Mouse (Mus musculus) midbrain, embryonic 12.5 days (tissue): ENCODE measurements at regions not wholly inside any gene's neighbourhood (a gene's known extent, or its start where the extent isn't known, plus 50 kb on each side); places are given as distances from the start of the nearest gene placed in this dataset.

Experiments used
- ATAC-seq: fragments of 200-750 bp; cut with Nextera tagmentation; 2 replicates; pipeline ENCODE4 v1.8.0; 2017; ENCODE audit warnings: low read depth, moderate TSS enrichment, moderate library complexity; ENCODE audit not compliant: low FRiP score
- H3K27ac ChIP-seq: fragments of 300-500 bp; sonication (generic); replicated peaks from 2 replicates; pipeline ENCODE4 v1.5.1; 2016; ENCODE audit warnings: mild to moderate bottlenecking
- H3K27me3 ChIP-seq: fragments of 300-500 bp; sonication (generic); 2 replicates; pipeline ENCODE4 v1.6.1; 2016; ENCODE audit warnings: mild to moderate bottlenecking
- H3K36me3 ChIP-seq: fragments of 300-500 bp; sonication (generic); 2 replicates; pipeline ENCODE4 v1.6.1; 2016
- H3K4me1 ChIP-seq: fragments of 300-500 bp; sonication (generic); 2 replicates; pipeline ENCODE4 v1.6.1; 2016
- H3K4me2 ChIP-seq: fragments of 300-500 bp; sonication (generic); replicated peaks from 2 replicates; pipeline ENCODE4 v1.6.1; 2016; ENCODE audit warnings: mild to moderate bottlenecking, moderate library complexity
- H3K4me3 ChIP-seq: fragments of 300-500 bp; sonication (generic); 2 replicates; pipeline ENCODE4 v1.5.1; 2016; ENCODE audit warnings: mild to moderate bottlenecking
- H3K9ac ChIP-seq: fragments of 300-500 bp; sonication (generic); replicated peaks from 2 replicates; pipeline ENCODE4 v1.6.1; 2016; ENCODE audit warnings: mild to moderate bottlenecking, moderate library complexity
- H3K9me3 ChIP-seq: fragments of 300-500 bp; sonication (generic); 2 replicates; pipeline ENCODE4 v1.6.1; 2016; ENCODE audit warnings: mild to moderate bottlenecking
- WGBS: fragments of 180-500 bp; shearing (Covaris S2); methylation state at CpG from one replicate; pipeline ENCODE4 v1.1.7; 2016; 5-methylcytosine and 5-hydroxymethylcytosine counted together

GRCm38 (mm10) chr17:9752848-9753247, 83.3 kb upstream of the Pabpc6 start:
- no peak for ATAC-seq
- Histone ChIP-seq H3K9me3 (no peaks in the 10 kb centered on the region), H3K36me3 (no peaks in the 10 kb centered on the region), H3K4me3 (no peak overlapping the region), H3K27ac (no peak overlapping the region), H3K4me1 (peaks cover 5% of the 10 kb centered on the region; the same call in 1 of the 2 replicates), H3K4me2 (no peak overlapping the region), H3K9ac (no peak overlapping the region), H3K27me3 (peaks cover 5% of the 10 kb centered on the region)
- 88% methylated on average over 4 of the region's 4 CpGs for WGBS

GRCm38 (mm10) chr17:9751348-9752170, 82.0 kb upstream of the Pabpc6 start:
- Histone ChIP-seq H3K36me3 (no peaks in the 10 kb centered on the region), H3K27ac (no peak overlapping the region; the same call in 1 of the 2 replicates), H3K9ac (no peak overlapping the region), H3K9me3 (no peaks in the 10 kb centered on the region), H3K27me3 (no peaks in the 10 kb centered on the region), H3K4me2 (no peak overlapping the region), H3K4me1 (peaks cover 5% of the 10 kb centered on the region; the same call in 1 of the 2 replicates), H3K4me3 (no peak overlapping the region)
- 40% methylated on average over 13 of the region's 13 CpGs for WGBS
- ATAC-seq: no peak

- WGBS: 94% methylated on average over 8 of the region's 8 CpGs
- Histone ChIP-seq H3K4me1 (peaks cover 5% of the 10 kb centered on the region; the same call in 1 of the 2 replicates), H3K4me3 (no peak overlapping the region), H3K36me3 (no peaks in the 10 kb centered on the region), H3K9ac (no peak overlapping the region), H3K27me3 (no peaks in the 10 kb centered on the region), H3K9me3 (no peaks in the 10 kb centered on the region), H3K27ac (no peak overlapping the region), H3K4me2 (no peak overlapping the region)
- ATAC-seq: no peak
Measured at GRCm38 (mm10) chr17:9750046-9750445, 80.5 kb upstream of the Pabpc6 start.

- Histone ChIP-seq H3K9me3 (no peaks in the 10 kb centered on the region), H3K9ac (no peak overlapping the region), H3K27ac (no peak overlapping the region), H3K4me3 (no peak overlapping the region), H3K4me2 (no peak overlapping the region), H3K36me3 (no peaks in the 10 kb centered on the region), H3K27me3 (no peaks in the 10 kb centered on the region), H3K4me1 (peaks cover 5% of the 10 kb centered on the region; the same call in 1 of the 2 replicates)
- no peak for ATAC-seq
- WGBS: 93% methylated on average over 3 of the region's 3 CpGs
Measured at GRCm38 (mm10) chr17:9749301-9749700, 79.8 kb upstream of the Pabpc6 start.

- Histone ChIP-seq H3K9ac (no peak overlapping the region), H3K4me2 (no peak overlapping the region), H3K4me3 (no peak overlapping the region), H3K9me3 (no peaks in the 10 kb centered on the region), H3K27me3 (no peaks in the 10 kb centered on the region), H3K4me1 (peaks cover 5% of the 10 kb centered on the region; the same call in 1 of the 2 replicates), H3K27ac (no peak overlapping the region), H3K36me3 (no peaks in the 10 kb centered on the region)
- 94% methylated on average over 2 of the region's 2 CpGs for WGBS
- no peak for ATAC-seq
Measured at GRCm38 (mm10) chr17:9747893-9748292, 78.4 kb upstream of the Pabpc6 start.

- 90% methylated on average over 5 of the region's 5 CpGs for WGBS
Measured at GRCm38 (mm10) chr17:9743342-9743741, 73.8 kb upstream of the Pabpc6 start.

GRCm38 (mm10) chr17:9741321-9741720, 71.8 kb upstream of the Pabpc6 start:
- no peak for ATAC-seq
- H3K9ac ChIP-seq: no peak overlapping the region
- no peaks in the 10 kb centered on the region for H3K9me3 ChIP-seq
- H3K4me1 ChIP-seq: no peaks in the 10 kb centered on the region
- no peak overlapping the region for H3K4me2 ChIP-seq
- no peak overlapping the region for H3K27ac ChIP-seq
- no peak overlapping the region for H3K4me3 ChIP-seq
- H3K36me3 ChIP-seq: no peaks in the 10 kb centered on the region
- WGBS: 95% methylated on average over 5 of the region's 5 CpGs
- H3K27me3 ChIP-seq: no peaks in the 10 kb centered on the region

More at GRCm38 (mm10) chr17:9743342-9743741, 73.8 kb upstream of the Pabpc6 start:
- H3K4me3 ChIP-seq: no peak overlapping the region
- no peak for ATAC-seq
- H3K36me3 ChIP-seq: no peaks in the 10 kb centered on the region
- no peak overlapping the region for H3K9ac ChIP-seq
- H3K27me3 ChIP-seq: no peaks in the 10 kb centered on the region
- H3K4me1 ChIP-seq: no peaks in the 10 kb centered on the region
- no peak overlapping the region for H3K4me2 ChIP-seq
- H3K9me3 ChIP-seq: no peaks in the 10 kb centered on the region
- no peak overlapping the region for H3K27ac ChIP-seq

GRCm38 (mm10) chr17:9729020-9729419, 59.5 kb upstream of the Pabpc6 start:
- Histone ChIP-seq H3K9ac (no peak overlapping the region), H3K4me3 (no peak overlapping the region), H3K9me3 (no peaks in the 10 kb centered on the region), H3K27me3 (no peaks in the 10 kb centered on the region), H3K4me1 (peaks cover 23% of the 10 kb centered on the region), H3K27ac (no peak overlapping the region), H3K4me2 (no peak overlapping the region), H3K36me3 (no peaks in the 10 kb centered on the region)
- WGBS: 91% methylated on average over 3 of the region's 3 CpGs
- no peak for ATAC-seq

- Histone ChIP-seq H3K4me1 (peaks cover 43% of the 10 kb centered on the region), H3K9ac (no peak overlapping the region), H3K27ac (peak overlapping the region; percentile 73), H3K4me2 (no peak overlapping the region), H3K36me3 (no peaks in the 10 kb centered on the region), H3K27me3 (no peaks in the 10 kb centered on the region), H3K4me3 (no peak overlapping the region), H3K9me3 (no peaks in the 10 kb centered on the region)
- peak; percentile 70; the same call in 1 of the 2 replicates for ATAC-seq
- 18% methylated on average over 10 of the region's 10 CpGs for WGBS
Measured at GRCm38 (mm10) chr17:9725704-9726469, 56.4 kb upstream of the Pabpc6 start.

- Histone ChIP-seq H3K27me3 (no peaks in the 10 kb centered on the region), H3K9ac (no peak overlapping the region), H3K36me3 (no peaks in the 10 kb centered on the region), H3K9me3 (no peaks in the 10 kb centered on the region), H3K4me1 (peaks cover 43% of the 10 kb centered on the region), H3K4me3 (no peak overlapping the region), H3K27ac (peak overlapping the region; percentile 61), H3K4me2 (no peak overlapping the region)
- no peak for ATAC-seq
- WGBS: 23% methylated on average over 4 of the region's 4 CpGs
Measured at GRCm38 (mm10) chr17:9723484-9723883, 54.0 kb upstream of the Pabpc6 start.

GRCm38 (mm10) chr17:9722709-9723108, 53.2 kb upstream of the Pabpc6 start:
- no peak overlapping the region for H3K4me2 ChIP-seq
- H3K27me3 ChIP-seq: no peaks in the 10 kb centered on the region
- no peak overlapping the region for H3K4me3 ChIP-seq
- WGBS: 0% methylated on average over 4 of the region's 4 CpGs
- no peaks in the 10 kb centered on the region for H3K9me3 ChIP-seq
- no peak for ATAC-seq
- peak overlapping the region; percentile 46; the same call in 1 of the 2 replicates for H3K27ac ChIP-seq
- H3K36me3 ChIP-seq: no peaks in the 10 kb centered on the region
- H3K9ac ChIP-seq: no peak overlapping the region
- peaks cover 43% of the 10 kb centered on the region for H3K4me1 ChIP-seq
